Comparison of ENCODE assay signal across 10 mouse cellular contexts in the genomic region with DNA sequence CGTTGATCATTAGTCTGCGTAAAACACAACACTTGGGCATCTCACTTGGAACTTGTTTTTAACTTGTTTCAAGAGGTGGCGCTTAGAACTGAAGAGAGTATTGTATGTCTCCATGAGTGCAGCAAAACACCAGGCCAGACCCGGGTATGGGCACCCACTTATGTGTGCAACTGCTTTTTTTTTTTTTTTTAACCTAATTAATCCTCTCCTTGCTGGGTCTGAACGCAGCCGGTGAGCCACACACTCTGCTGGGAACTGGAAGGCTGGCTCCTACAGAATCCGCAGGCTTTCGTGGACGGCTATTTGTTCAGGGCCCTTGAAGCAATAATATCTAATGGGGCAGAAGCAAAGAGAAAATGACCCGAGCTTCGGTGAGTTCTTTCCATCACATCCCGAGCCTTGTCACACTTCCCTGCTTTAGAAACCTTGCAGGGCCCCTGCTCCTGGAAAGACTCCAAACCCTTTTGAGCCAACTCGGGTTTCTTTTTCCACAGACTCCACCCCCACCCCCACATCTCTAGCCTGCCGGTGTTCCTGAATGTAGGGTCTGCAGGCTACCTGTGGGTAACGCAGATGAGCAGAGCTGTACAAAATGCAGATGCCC. TPM values are rescaled to one million over a fixed set of nuclear protein-coding genes. Genes with fewer than 3 reads are reported as not detected.
DNase-seq lines count a peak whose midpoint lies in the region; ATAC-seq and TF ChIP-seq lines count a peak whose summit lies in the region.
"Had no signal": no experiment of that assay in that cellular context is flagged by ENCODE, and none has a peak within 500 bp of the region (broad histone marks: within the 10 kb centered on the region; RNA-seq: fewer than 3 reads in every experiment).

No protein-coding gene starts in this region.

- no peak overlapping the region for H3K9ac ChIP-seq in intestine, embryonic 14.5 days (ENCODE audit: low read length)
- H3K9ac ChIP-seq in intestine, postnatal 0 days (ENCODE audit: low read depth, low read length) = no peak overlapping the region
- no peak overlapping the region for H3K9ac ChIP-seq in embryonic facial prominence, embryonic 11.5 days (replicated peaks; ENCODE audit: low read length)
- no peak overlapping the region for H3K9ac ChIP-seq in midbrain, embryonic 14.5 days (replicated peaks; ENCODE audit: low read length)
- H3K9ac ChIP-seq: liver, embryonic 15.5 days had no signal

- H3K4me3 ChIP-seq in intestine, embryonic 14.5 days (ENCODE audit: low read depth, low read length) = no peak overlapping the region
- no peak overlapping the region for H3K4me3 ChIP-seq in intestine, postnatal 0 days (ENCODE audit: low read depth, low read length)
- H3K4me3 ChIP-seq in embryonic facial prominence, embryonic 11.5 days (ENCODE audit: low read depth, low read length) = no peak overlapping the region
- H3K4me3 ChIP-seq in midbrain, embryonic 14.5 days (replicated peaks; ENCODE audit: low read depth, low read length) = no peak overlapping the region
- H3K4me3 ChIP-seq: liver, embryonic 15.5 days had no signal

- intact Hi-C loops in gastrocnemius, postnatal 14 days (cut with DNase I; ENCODE audit: low total_unique reads) = no loop called here

- no peak for TF ChIP-seq CTCF in intestine, postnatal 0 days (IDR thresholded peaks at IDR 0.05; ENCODE audit: low read depth)

- WGBS in intestine, embryonic 14.5 days = 23% methylated on average over 15 of the region's 15 CpGs
- 35% methylated on average over 15 of the region's 15 CpGs for WGBS in intestine, postnatal 0 days
- 24% methylated on average over 15 of the region's 15 CpGs for WGBS in embryonic facial prominence, embryonic 11.5 days
- 21% methylated on average over 15 of the region's 15 CpGs for WGBS in midbrain, embryonic 14.5 days

- DNase-seq in intestine, embryonic 14.5 days (ENCODE audit: low spot score) = peak; percentile 76
- peak; percentile 58 for DNase-seq in embryonic facial prominence, embryonic 11.5 days (ENCODE audit: low spot score)
- peak; percentile 18 for DNase-seq in heart, postnatal 4 days
- peak; percentile 68 for DNase-seq in midbrain, embryonic 14.5 days
- no peak for DNase-seq in right cerebral cortex, adult 18-20 months
- DNase-seq in spleen, postnatal 4 days (ENCODE audit: low spot score in 2 of 2) = no peak
- DNase-seq in gastrocnemius, postnatal 14 days = no peak

- no peaks in the 10 kb centered on the region for H3K36me3 ChIP-seq in intestine, embryonic 14.5 days (ENCODE audit: control insufficient read depth, insufficient read depth, low read length)
- H3K36me3 ChIP-seq in intestine, postnatal 0 days (ENCODE audit: control insufficient read depth, insufficient read depth) = no peaks in the 10 kb centered on the region
- no peaks in the 10 kb centered on the region for H3K36me3 ChIP-seq in embryonic facial prominence, embryonic 11.5 days (replicated peaks; ENCODE audit: control insufficient read depth, insufficient read depth, low read depth, low read length)
- H3K36me3 ChIP-seq in midbrain, embryonic 14.5 days (ENCODE audit: control insufficient read depth, insufficient read depth, low read length) = no peaks in the 10 kb centered on the region
- H3K36me3 ChIP-seq: liver, embryonic 15.5 days had no signal

- H3K4me1 ChIP-seq in intestine, embryonic 14.5 days (replicated peaks; ENCODE audit: control insufficient read depth, insufficient read depth, low read length) = peaks cover 4% of the 10 kb centered on the region; the same call in 1 of the 2 replicates
- H3K4me1 ChIP-seq in intestine, postnatal 0 days (replicated peaks; ENCODE audit: control insufficient read depth, insufficient read depth, low read length) = no peaks in the 10 kb centered on the region
- H3K4me1 ChIP-seq in embryonic facial prominence, embryonic 11.5 days (ENCODE audit: control insufficient read depth, insufficient read depth, low read length) = no peaks in the 10 kb centered on the region
- H3K4me1 ChIP-seq in midbrain, embryonic 14.5 days (ENCODE audit: control insufficient read depth, insufficient read depth, low read length) = peaks cover 3% of the 10 kb centered on the region; the same call in 1 of the 2 replicates
- H3K4me1 ChIP-seq: liver, embryonic 15.5 days had no signal

- H3K9me3 ChIP-seq in intestine, embryonic 14.5 days (ENCODE audit: control insufficient read depth, low read length) = no peaks in the 10 kb centered on the region
- H3K9me3 ChIP-seq in intestine, postnatal 0 days (ENCODE audit: control insufficient read depth) = no peaks in the 10 kb centered on the region
- H3K9me3 ChIP-seq in embryonic facial prominence, embryonic 11.5 days (replicated peaks; ENCODE audit: control insufficient read depth, low read length) = no peaks in the 10 kb centered on the region
- H3K9me3 ChIP-seq in midbrain, embryonic 14.5 days (ENCODE audit: control insufficient read depth, low read length) = no peaks in the 10 kb centered on the region
- H3K9me3 ChIP-seq: liver, embryonic 15.5 days had no signal

- ATAC-seq in intestine, embryonic 14.5 days (replicated peaks; ENCODE audit: low FRiP score, low TSS enrichment, low read depth) = peak; percentile 47; the same call in 1 of the 2 replicates
- ATAC-seq in intestine, postnatal 0 days = no peak
- peak; percentile 81 for ATAC-seq in embryonic facial prominence, embryonic 11.5 days (replicated peaks; ENCODE audit: insufficient number of reproducible peaks, low FRiP score, low TSS enrichment, low read depth)
- ATAC-seq in midbrain, embryonic 14.5 days (ENCODE audit: low FRiP score, low TSS enrichment) = peak; percentile 46; the same call in 1 of the 2 replicates

- H3K27ac ChIP-seq in intestine, embryonic 14.5 days (ENCODE audit: low read depth) = no peak overlapping the region; the same call in 1 of the 2 replicates
- H3K27ac ChIP-seq in intestine, postnatal 0 days (ENCODE audit: low read depth, low read length) = no peak overlapping the region
- peak overlapping the region; percentile 29 for H3K27ac ChIP-seq in embryonic facial prominence, embryonic 11.5 days (replicated peaks; ENCODE audit: low read depth, low read length)
- no peak overlapping the region; the same call in 1 of the 2 replicates for H3K27ac ChIP-seq in midbrain, embryonic 14.5 days (replicated peaks; ENCODE audit: low read depth, low read length)
- H3K27ac ChIP-seq: liver, embryonic 15.5 days had no signal

- H3K4me2 ChIP-seq in intestine, embryonic 14.5 days (ENCODE audit: low read length) = no peak overlapping the region
- H3K4me2 ChIP-seq in intestine, postnatal 0 days (replicated peaks; ENCODE audit: low read depth) = no peak overlapping the region
- no peak overlapping the region for H3K4me2 ChIP-seq in embryonic facial prominence, embryonic 11.5 days (ENCODE audit: low read depth, low read length)
- no peak overlapping the region for H3K4me2 ChIP-seq in midbrain, embryonic 14.5 days (ENCODE audit: low read length)
- H3K4me2 ChIP-seq: liver, embryonic 15.5 days had no signal

- no peaks in the 10 kb centered on the region for H3K27me3 ChIP-seq in intestine, embryonic 14.5 days (replicated peaks; ENCODE audit: control insufficient read depth, insufficient read depth, low read length)
- no peaks in the 10 kb centered on the region for H3K27me3 ChIP-seq in intestine, postnatal 0 days (replicated peaks; ENCODE audit: control insufficient read depth, insufficient read depth, low read length)
- no peaks in the 10 kb centered on the region for H3K27me3 ChIP-seq in embryonic facial prominence, embryonic 11.5 days (ENCODE audit: control insufficient read depth, insufficient read depth, low read length)
- no peaks in the 10 kb centered on the region for H3K27me3 ChIP-seq in midbrain, embryonic 14.5 days (ENCODE audit: control insufficient read depth, insufficient read depth, low read length)
- H3K27me3 ChIP-seq: liver, embryonic 15.5 days had no signal

RNA-seq across cellular contexts. Expression of a gene that starts 20.8 kb away (rescaled TPM):
- polyA plus RNA-seq in intestine, embryonic 14.5 days (2014; fragmentation: Nextera tagmentation; extraction: Ambion mirVana) = 14.2 and 14.9 TPM in 2 replicates
- 3.1 and 3.6 TPM in 2 replicates for polyA plus RNA-seq in intestine, postnatal 0 days (2015; fragmentation: Nextera tagmentation; extraction: Ambion mirVana)
- polyA plus RNA-seq in embryonic facial prominence, embryonic 11.5 days (2014; fragmentation: Nextera tagmentation; extraction: Ambion mirVana) = 19.5 and 20.7 TPM in 2 replicates
- total RNA-seq in heart, postnatal 4 days (2021) = 1 to 10 TPM; 8.8 to 9.3 TPM
- polyA plus RNA-seq in midbrain, embryonic 14.5 days (2014; fragmentation: Nextera tagmentation; extraction: Ambion mirVana) = 14.1 and 22.6 TPM in 2 replicates
- total RNA-seq in gastrocnemius, postnatal 14 days (2021) = 10 to 100 TPM in 1 of 2 experiments, 1 to 10 TPM in 1; 9.4 to 10.7 TPM
- total RNA-seq: MEL had no signal

Comparison
In these comparisons a context has a peak if more than half of its experiments do, and no peak if none do; other contexts are left out.
1. DNase-seq: peak in intestine, embryonic 14.5 days (single experiment), embryonic facial prominence, embryonic 11.5 days (single experiment), heart, postnatal 4 days (single experiment) and midbrain, embryonic 14.5 days (single experiment); none in right cerebral cortex, adult 18-20 months (single experiment), spleen, postnatal 4 days (0 of 2) and gastrocnemius, postnatal 14 days (single experiment).